Mouse (Mus musculus): ENCODE data around the gene Hist1h2bm.
"Not testable (repeated sequence)": the region's sequence is repeated elsewhere in the genome, so short reads cannot be mapped to it uniquely, and the experiment has no call there.

Hist1h2bm gene

DNA sequence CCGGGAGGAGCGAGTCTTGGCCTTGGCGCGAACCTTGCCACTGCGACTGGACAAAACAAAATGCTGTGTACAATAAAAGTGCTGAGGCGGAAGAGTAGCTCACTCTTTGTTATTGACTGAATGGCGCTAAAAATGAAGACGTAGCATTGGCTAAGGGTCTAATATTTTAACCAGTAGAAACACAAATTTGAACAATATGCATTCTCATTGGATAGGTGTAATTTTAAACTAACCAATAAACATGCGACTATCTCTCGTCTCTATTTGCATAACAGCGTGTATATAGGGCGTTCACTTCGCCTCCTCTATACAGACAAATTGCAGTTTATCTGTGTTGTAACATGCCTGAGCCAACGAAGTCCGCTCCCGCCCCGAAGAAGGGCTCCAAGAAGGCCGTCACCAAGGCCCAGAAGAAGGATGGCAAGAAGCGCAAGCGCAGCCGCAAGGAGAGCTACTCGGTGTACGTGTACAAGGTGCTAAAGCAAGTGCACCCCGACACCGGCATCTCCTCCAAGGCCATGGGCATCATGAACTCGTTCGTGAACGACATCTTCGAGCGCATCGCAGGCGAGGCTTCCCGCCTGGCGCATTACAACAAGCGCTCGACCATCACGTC lies at the start of gene Hist1h2bm:
Gene Hist1h2bm, plus strand, starts transcription at position 288 of the 616 bp plus-strand sequence.
- peak; percentile 77 for DNase-seq (ENCODE audit: low spot score)

DNA sequence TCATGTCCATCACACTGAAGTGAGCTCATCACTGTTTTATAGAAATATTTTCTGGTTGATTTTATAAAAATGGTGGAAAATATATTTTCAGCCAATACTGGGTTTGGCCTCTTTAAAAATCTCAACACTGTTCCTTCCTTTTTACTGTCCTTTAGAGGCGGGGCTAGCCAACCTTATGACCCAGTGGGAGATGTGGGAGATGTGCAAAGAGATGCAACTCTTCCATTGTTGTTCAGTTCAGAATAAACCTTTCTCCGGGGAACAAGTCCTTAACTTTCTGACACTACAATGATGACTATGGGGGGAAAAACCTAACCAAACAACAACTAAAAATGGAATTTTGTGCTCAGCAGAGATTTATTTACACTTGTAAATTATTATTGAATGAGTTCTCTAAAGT lies 44.5 kb upstream of the Hist1h2bm start, which contains the start of gene Olfr1360:
Gene Olfr1360, minus strand, starts transcription at position 101 of the 400 bp plus-strand sequence.
- DNase-seq (ENCODE audit: low spot score): no peak

- DNase-seq (ENCODE audit: low spot score): no peak
These were observed 24.0 kb upstream of the Hist1h2bm start, which contains the start of gene Olfr1359 for GRCm38 (mm10) chr13:21697811-21698210. Gene Olfr1359 (plus strand): TSS chr13:21698111.

DNA sequence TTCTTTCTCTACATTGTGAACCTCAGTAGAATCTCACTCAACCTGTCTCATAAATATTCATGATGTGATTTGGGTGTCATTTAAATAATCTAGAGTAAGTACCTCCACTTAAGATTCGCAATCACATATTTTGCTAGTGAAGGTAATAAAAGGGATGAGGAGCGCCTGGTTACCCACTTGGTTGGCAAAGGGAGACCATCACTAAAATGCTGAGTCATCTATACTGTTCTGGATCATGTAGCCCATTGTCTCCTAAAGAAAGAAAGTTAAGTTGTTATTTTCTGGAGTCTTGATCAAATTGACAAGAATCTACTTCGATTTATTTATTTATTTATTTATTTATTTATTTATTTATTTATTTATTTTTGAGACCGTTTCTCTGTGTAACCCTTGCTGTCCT lies 15.2 kb upstream of the Hist1h2bm start:
- no peak for DNase-seq (ENCODE audit: low spot score)

GRCm38 (mm10) chr13:21710031-21710711 lies 11.7 kb upstream of the Hist1h2bm start:
- DNase-seq (ENCODE audit: low spot score): peak; percentile 85

DNA sequence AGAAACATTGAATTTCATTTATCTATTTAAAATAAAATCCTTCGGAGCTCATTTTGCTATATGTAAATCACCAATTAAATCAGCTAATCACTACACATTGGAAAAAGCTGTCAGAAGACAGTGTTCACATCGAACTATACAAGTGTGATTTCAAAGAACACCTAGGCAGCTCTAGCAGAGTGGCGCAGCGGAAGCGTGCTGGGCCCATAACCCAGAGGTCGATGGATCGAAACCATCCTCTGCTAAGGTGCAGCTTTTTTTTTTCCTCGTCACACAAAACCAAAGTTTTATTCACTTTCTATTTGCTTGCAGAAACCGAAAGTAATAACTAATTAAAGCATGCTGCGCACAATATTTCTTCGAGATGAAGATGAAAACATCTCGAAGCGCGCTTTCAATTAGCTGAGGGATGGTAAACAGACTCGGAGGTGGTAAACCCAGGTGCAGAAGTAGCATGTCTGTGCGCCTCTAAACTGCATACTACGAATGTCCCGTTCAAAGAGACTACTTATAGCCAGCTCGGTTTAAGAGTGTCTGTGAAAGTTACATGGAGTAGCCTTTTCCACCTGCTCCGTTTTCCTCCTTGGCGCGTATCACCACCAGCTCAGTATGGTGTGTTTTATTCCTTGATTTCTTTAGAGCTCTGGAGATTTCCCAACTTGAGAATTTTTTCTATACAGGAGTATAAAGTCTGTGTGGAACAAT lies 10.9 kb upstream of the Hist1h2bm start:
- DNase-seq (ENCODE audit: low spot score): no peak

DNA sequence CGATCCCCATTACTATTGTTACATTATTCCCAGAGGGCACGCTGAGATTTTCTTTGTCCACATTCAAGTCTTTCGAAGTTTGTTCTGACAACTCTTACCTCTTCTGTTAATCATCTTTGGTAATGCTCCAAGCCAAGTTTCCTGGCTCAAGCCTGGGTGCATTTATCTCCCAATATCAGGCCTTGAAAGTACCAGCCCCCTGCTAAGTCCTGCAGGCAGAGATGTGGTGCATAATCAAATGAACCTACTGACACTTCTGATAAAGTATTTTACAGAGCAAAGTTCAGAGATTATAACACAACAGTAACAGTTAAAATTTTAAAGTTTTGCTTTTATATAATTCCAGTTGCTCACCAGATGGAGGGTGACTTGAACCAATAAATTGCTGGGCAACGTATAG lies 10.1 kb upstream of the Hist1h2bm start:
- DNase-seq (ENCODE audit: low spot score): no peak

DNA sequence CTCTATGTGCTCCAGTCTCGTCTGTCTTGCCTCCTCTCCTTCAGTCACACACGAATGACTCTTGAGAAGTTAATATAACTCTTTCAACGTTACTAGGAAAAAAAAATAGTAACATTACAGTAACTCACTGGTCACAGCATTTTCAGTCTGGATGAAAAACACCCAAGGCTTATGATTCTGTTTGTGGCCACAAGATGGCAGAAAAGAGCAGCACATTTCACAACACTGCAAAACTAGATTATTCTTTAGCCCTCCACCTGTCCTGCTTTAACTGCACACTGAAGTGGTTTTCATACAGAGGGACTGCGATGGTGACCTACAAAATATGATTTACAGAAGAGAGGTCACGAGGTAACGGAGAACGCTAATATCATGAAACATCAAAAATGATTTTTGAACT lies 7.1 kb upstream of the Hist1h2bm start:
- no peak for DNase-seq (ENCODE audit: low spot score)

- DNase-seq (ENCODE audit: low spot score): no peak
These were observed 6.5 kb upstream of the Hist1h2bm start for GRCm38 (mm10) chr13:21715131-21715863.

GRCm38 (mm10) chr13:21715864-21716539 lies 5.8 kb upstream of the Hist1h2bm start, which contains the start of the genes Hist1h2bl and Hist1h2ai:
Gene Hist1h2bl (minus strand): TSS chr13:21716143.
Gene Hist1h2ai (plus strand): TSS chr13:21716422.
- DNase-seq (ENCODE audit: low spot score): peak; percentile 92

- DNase-seq (ENCODE audit: low spot score): not testable (repeated sequence)
These were observed 5.1 kb upstream of the Hist1h2bm start for GRCm38 (mm10) chr13:21716540-21717391.

DNA sequence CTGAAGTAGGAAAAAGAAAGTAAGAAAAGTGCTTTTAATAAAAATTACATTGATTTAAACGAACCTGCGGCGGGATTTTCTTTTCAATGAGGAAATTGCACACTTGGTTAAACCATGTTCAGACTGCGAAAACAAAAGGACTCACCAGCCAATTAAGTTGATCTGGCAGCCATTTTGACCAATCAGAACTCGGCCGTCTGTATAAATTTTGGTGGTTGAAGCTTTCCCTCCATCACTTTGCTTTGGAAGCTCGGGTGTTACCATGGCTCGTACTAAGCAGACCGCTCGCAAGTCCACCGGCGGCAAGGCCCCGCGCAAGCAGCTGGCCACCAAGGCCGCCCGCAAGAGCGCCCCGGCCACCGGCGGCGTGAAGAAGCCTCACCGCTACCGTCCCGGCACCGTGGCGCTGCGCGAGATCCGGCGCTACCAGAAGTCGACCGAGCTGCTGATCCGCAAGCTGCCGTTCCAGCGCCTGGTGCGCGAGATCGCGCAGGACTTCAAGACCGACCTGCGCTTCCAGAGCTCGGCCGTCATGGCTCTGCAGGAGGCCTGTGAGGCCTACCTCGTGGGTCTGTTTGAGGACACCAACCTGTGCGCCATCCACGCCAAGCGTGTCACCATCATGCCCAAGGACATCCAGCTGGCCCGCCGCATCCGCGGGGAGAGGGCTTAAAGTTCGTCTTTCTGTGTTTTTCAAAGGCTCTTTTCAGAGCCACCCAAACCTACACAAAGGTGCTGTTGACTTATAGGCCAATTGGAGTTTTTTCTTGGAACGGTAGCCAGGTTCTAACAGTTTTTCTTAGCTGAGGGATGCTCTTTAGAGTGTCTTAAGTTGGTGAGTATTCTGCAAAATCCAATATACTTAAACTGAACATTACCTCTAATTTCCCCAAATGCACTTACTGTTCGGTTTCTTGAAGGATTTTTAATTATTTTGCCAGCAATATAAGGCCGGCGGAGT lies 4.2 kb upstream of the Hist1h2bm start, which contains the start of gene Hist1h3h:
Gene Hist1h3h, plus strand, starts transcription at position 263 of the 961 bp plus-strand sequence.
- peak; percentile 85 for DNase-seq (ENCODE audit: low spot score)

GRCm38 (mm10) chr13:21718381-21719080 lies 3.3 kb upstream of the Hist1h2bm start:
- DNase-seq (ENCODE audit: low spot score): no peak

DNA sequence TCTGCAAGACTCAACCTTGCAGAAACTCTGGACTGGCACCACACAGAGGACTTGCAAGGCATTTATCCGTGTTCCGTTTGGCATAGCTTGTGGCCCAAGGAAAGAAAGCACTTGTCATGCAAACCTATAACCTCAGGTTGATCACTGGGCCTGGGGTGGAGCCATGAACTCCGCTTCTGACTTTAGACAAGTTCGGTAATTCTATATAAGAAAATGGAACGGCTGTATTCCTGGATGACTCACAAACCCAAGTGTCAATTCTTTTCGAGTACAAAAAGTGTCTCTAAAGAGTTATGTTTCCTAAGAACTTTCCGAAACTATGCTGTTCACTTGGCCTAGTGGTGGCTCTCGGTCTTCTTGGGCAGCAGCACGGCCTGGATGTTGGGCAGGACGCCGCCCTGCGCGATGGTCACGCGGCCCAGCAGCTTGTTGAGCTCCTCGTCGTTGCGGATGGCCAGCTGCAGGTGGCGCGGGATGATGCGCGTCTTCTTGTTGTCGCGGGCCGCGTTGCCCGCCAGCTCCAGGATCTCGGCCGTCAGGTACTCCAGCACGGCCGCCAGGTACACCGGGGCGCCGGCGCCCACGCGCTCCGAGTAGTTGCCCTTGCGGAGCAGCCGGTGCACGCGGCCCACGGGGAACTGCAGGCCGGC lies 612 bp upstream of the Hist1h2bm start:
- not testable (repeated sequence) for DNase-seq (ENCODE audit: low spot score)

DNA sequence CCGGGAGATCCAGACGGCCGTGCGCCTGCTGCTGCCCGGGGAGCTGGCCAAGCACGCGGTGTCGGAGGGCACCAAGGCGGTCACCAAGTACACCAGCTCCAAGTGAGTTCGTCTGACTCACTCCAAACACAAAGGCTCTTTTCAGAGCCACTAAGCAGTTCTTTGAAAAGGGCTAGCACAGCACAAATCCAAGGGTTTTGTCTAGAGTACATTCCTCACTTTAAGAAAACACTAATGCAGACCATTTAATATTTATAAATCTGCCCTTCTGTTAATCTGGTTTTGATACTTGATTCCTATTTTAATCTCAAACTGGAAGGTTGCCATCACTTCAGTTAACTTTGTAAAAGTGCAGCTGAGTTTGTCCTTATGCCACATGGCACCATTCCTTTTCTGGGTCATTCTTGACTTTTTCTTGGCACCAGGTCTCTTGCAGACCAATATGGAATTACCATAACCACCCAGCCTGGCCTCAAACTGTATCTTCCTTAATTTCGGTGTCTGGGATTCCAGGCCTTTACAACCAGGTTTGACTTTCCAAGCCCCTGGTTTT lies 605 bp downstream of the Hist1h2bm start:
- no peak for DNase-seq (ENCODE audit: low spot score)

DNA sequence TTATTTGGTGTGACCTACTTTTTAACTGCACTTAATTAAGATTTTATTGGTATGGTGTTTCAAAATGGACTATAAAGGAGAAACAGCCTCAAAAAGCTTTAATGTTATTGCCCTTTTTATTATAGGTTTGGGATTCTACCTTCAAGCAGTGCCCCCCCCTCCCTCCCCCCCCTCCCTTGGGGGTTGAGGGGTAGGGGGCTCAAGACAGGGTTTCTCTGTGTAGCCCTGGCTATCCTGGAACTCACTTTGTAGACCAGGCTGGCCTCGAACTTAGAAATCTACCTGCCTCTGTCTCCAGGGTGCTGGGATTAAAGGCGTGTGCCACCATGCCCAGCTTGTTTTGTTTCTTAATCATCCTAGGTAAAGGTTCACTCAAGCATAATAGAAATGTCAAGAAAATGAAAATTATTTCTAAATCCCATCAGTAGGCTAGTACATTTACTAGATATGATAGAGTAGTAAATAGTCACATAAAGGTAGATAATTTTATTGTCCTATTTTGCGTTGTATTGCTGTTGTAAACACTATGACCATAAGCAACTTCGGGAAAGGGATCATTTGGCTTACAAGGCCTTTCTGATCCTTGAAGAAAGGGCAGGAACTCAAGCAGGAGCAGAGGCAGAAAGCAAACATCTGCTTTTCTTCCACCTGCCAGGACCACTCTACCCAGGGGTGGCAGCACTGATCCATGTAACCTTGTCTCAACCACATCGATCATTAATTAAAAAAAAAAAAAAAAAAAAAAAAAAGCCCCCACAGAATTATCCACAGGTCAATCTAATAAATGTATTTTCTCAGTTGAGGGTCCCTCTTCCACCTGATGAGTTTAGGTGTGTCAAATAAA lies 1.4 kb downstream of the Hist1h2bm start:
- DNase-seq (ENCODE audit: low spot score): no peak
